Mouse (Mus musculus) v-Abl transformed pro-B cells (cell line): Measurements from ENCODE around the gene Itga1.

Experiments used
- in situ Hi-C, 2 experiments: fragments of 400-800 bp; cut with MboI; formaldehyde crosslinking; loops; one replicate each; pipeline ENCODE4 v1.15.1; 2025; ENCODE audit not compliant: unreplicated experiment in 2 of 2

Gene Itga1

DNA sequence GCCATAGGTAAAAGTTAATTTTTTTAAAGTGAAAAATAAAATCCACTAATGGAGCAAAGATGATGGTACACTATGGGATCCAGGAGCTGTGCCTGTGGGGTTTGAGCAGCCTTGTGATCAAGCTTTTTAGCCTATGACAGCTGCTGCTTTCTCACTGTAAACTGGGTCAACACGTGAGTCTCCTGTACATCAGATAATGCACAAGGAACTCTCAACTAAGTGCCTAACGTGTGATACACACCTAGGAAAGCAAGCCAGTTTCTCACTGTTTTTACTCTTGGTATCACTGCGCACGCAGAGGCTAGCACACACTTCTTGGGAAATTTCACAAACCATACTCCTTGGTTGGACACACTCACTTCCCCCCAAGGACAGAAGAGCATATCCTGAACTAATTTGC, 187.2 kb downstream of the Itga1 start:
- in situ Hi-C loops: no loop called here

GRCm38 (mm10) chr13:114910629-114911028, 191.1 kb downstream of the Itga1 start:
- in situ Hi-C loops: no loop called here

- in situ Hi-C loops: no loop called here
Measured at GRCm38 (mm10) chr13:114909514-114909913, 192.2 kb downstream of the Itga1 start.

GRCm38 (mm10) chr13:114907876-114908275, 193.9 kb downstream of the Itga1 start:
- in situ Hi-C loops: no loop called here
